Mouse (Mus musculus) midbrain, postnatal 0 days (tissue): ENCODE results near the gene Vamp5. TPM values are rescaled to one million over a fixed set of nuclear protein-coding genes. Genes with fewer than 3 reads are reported as not detected.

Source experiments
- ATAC-seq: fragments of 200-750 bp; cut with Nextera tagmentation; 2 replicates; pipeline ENCODE4 v1.8.0; 2017; ENCODE audit warnings: moderate number of reproducible peaks, mild to moderate bottlenecking, moderate TSS enrichment, moderate library complexity; ENCODE audit not compliant: low FRiP score
- DNase-seq: peaks from one replicate; pipeline ENCODE4 v3.0.0-alpha.2; 2015; ENCODE audit warnings: low spot score
- H3K27ac ChIP-seq: fragments of 300-500 bp; sonication (generic); 2 replicates; pipeline ENCODE4 v1.5.1; 2014; ENCODE audit warnings: low read depth, mild to moderate bottlenecking, low read length, mixed read lengths
- H3K27me3 ChIP-seq: fragments of 300-500 bp; sonication (generic); 2 replicates; pipeline ENCODE4 v1.6.1; 2014; ENCODE audit warnings: low read length, control low read depth, mixed read lengths; ENCODE audit not compliant: insufficient read depth
- H3K36me3 ChIP-seq: fragments of 300-500 bp; sonication (generic); 2 replicates; pipeline ENCODE4 v1.6.1; 2014; ENCODE audit warnings: low read length, control low read depth, mixed read lengths; ENCODE audit not compliant: insufficient read depth
- H3K4me1 ChIP-seq: fragments of 300-500 bp; sonication (generic); 2 replicates; pipeline ENCODE4 v1.6.1; 2014; ENCODE audit warnings: mild to moderate bottlenecking, control low read depth, antibody characterized with exemption, low read length, mixed read lengths; ENCODE audit not compliant: insufficient read depth
- H3K4me2 ChIP-seq: fragments of 300-500 bp; sonication (generic); 2 replicates; pipeline ENCODE4 v1.6.1; 2014; ENCODE audit warnings: low read depth, mild to moderate bottlenecking, low read length, mixed read lengths; ENCODE audit not compliant: poor library complexity, severe bottlenecking
- H3K4me3 ChIP-seq: fragments of 300-500 bp; sonication (generic); 2 replicates; pipeline ENCODE4 v1.5.1; 2014; ENCODE audit warnings: low read depth, mild to moderate bottlenecking, low read length, moderate library complexity
- H3K9ac ChIP-seq: fragments of 300-500 bp; sonication (generic); replicated peaks from 2 replicates; pipeline ENCODE4 v1.6.1; 2014; ENCODE audit warnings: mild to moderate bottlenecking, low read length, moderate library complexity, mixed read lengths; ENCODE audit not compliant: poor library complexity, severe bottlenecking
- H3K9me3 ChIP-seq: fragments of 300-500 bp; sonication (generic); 2 replicates; pipeline ENCODE4 v1.6.1; 2016; ENCODE audit warnings: low read length, control low read depth
- CTCF ChIP-seq: IDR thresholded peaks from 2 replicates; pipeline ENCODE4 v1.5.1; 2016; ENCODE audit warnings: antibody characterized with exemption, mild to moderate bottlenecking
- WGBS: fragments of 180-500 bp; shearing (Covaris S2); extraction: QIAGEN DNeasy Blood & Tissue Kit; methylation state at CpG from one replicate; pipeline ENCODE4 v1.1.7; 2014; 5-methylcytosine and 5-hydroxymethylcytosine counted together
- polyA plus RNA-seq: library from polyadenylated mRNA; unstranded; fragments of >200 nt; fragmentation: Nextera tagmentation; extraction: Ambion mirVana; gene quantifications from 2 replicates; pipeline ENCODE4 v1.2.1, GENCODE M21; 2015
- total RNA-seq: library from RNA; depleted of rRNA; stranded (reverse); fragments of >200 nt; gene quantifications from 2 replicates; pipeline ENCODE4 v1.2.3, GENCODE M21; 2014

Gene Vamp5
- total and polyA plus RNA-seq, 2 experiments from 2014 or later: 6.5 to 14.4 TPM

- no peak for ATAC-seq
- Histone ChIP-seq H3K36me3 (no peaks in the 10 kb centered on the region), H3K4me3 (no peak overlapping the region), H3K9ac (no peak overlapping the region), H3K4me2 (no peak overlapping the region), H3K27ac (no peak overlapping the region), H3K27me3 (no peaks in the 10 kb centered on the region; the same call in 1 of the 2 replicates), H3K9me3 (no peaks in the 10 kb centered on the region), H3K4me1 (0 out of 2 replicates have a peak, but pooled peaks cover 3% of the 10 kb centered on the region)
- 92% methylated on average over 5 of the region's 5 CpGs for WGBS
- no peak for TF ChIP-seq CTCF
- DNase-seq: no peak
These were observed 12.1 kb upstream of the Vamp5 start for GRCm38 (mm10) chr6:72392341-72392740.

GRCm38 (mm10) chr6:72390795-72391521 lies 10.7 kb upstream of the Vamp5 start:
- TF ChIP-seq CTCF: no peak
- 23% methylated on average over 10 of the region's 12 CpGs for WGBS
- DNase-seq: peak; percentile 17

GRCm38 (mm10) chr6:72389941-72390771 lies 9.9 kb upstream of the Vamp5 start, which contains the start of gene Vamp8:
Gene Vamp8, minus strand, starts transcription at chr6:72390703.
- 6% methylated on average over 32 of the region's 33 CpGs for whole genome bisulfite sequencing
- H3K27me3 ChIP-seq: no peaks in the 10 kb centered on the region; the same call in 1 of the 2 replicates
- DNase-seq (peak; percentile 14), ATAC-seq (0 out of 2 replicates have a peak, but pooled peaks have one; percentile 16)
- H3K4me3 ChIP-seq: peak within 1 kb of the TSS; percentile 27
- 0 out of 2 replicates have a peak within 1 kb of the TSS, but pooled peaks have one; percentile 13 for H3K27ac ChIP-seq
- 0 out of 2 replicates have a peak within 1 kb of the TSS, but pooled peaks have one; percentile 5 for H3K9ac ChIP-seq
- TF ChIP-seq CTCF: peak; percentile 7; the same call in 1 of the 2 replicates
- 0 out of 2 replicates have a peak, but pooled peaks cover 3% of the 10 kb centered on the region for H3K4me1 ChIP-seq
- no peaks in the 10 kb centered on the region for H3K36me3 ChIP-seq
- H3K4me2 ChIP-seq: peak within 1 kb of the TSS; percentile 45
- H3K9me3 ChIP-seq: no peaks in the 10 kb centered on the region

More at GRCm38 (mm10) chr6:72390795-72391521, 10.7 kb upstream of the Vamp5 start:
- peak overlapping the region; percentile 45; the same call in 1 of the 2 replicates for H3K4me2 ChIP-seq
- H3K4me1 ChIP-seq: 0 out of 2 replicates have a peak, but pooled peaks cover 3% of the 10 kb centered on the region
- no peaks in the 10 kb centered on the region; the same call in 1 of the 2 replicates for H3K27me3 ChIP-seq
- no peak overlapping the region for H3K9ac ChIP-seq
- H3K36me3 ChIP-seq: no peaks in the 10 kb centered on the region
- no peak for ATAC-seq
- peak overlapping the region; percentile 27; the same call in 1 of the 2 replicates for H3K4me3 ChIP-seq
- no peaks in the 10 kb centered on the region for H3K9me3 ChIP-seq
- 0 out of 2 replicates have a peak overlapping the region, but pooled peaks have one; percentile 13 for H3K27ac ChIP-seq

DNA sequence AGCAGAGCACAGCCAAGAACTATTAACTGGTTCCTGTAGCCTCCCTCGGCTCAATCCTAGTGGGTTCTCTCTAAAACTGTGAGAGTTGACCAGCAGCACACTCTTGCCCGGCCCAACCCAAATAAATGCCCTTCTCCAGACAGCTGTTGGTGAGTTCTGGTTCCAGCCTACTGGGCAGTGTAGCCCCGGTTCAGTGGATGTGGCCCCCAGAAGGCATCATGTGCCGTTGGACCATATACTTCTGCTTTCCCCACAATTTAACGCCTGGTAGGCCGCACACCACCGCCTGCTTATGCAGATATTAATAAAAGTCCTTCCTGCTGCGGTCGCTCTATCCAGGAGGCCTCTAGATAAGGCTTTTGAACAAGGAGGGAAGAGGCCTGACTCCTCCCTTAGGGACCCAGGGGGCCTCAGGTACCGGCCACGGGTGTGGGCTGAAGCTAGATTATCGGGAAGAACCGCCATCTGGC lies 9.2 kb upstream of the Vamp5 start:
- Histone ChIP-seq H3K4me2 (peak overlapping the region; percentile 45), H3K27ac (0 out of 2 replicates have a peak overlapping the region, but pooled peaks have one; percentile 13), H3K4me1 (0 out of 2 replicates have a peak, but pooled peaks cover 3% of the 10 kb centered on the region), H3K27me3 (no peaks in the 10 kb centered on the region; the same call in 1 of the 2 replicates), H3K4me3 (peak overlapping the region; percentile 27; the same call in 1 of the 2 replicates), H3K9ac (0 out of 2 replicates have a peak overlapping the region, but pooled peaks have one; percentile 5), H3K36me3 (no peaks in the 10 kb centered on the region), H3K9me3 (no peaks in the 10 kb centered on the region)
- no peak for DNase-seq
- 30% methylated on average over 13 of the region's 13 CpGs for WGBS
- TF ChIP-seq CTCF: no peak
- ATAC-seq: no peak

- no peak for ATAC-seq
- H3K27ac ChIP-seq: no peak overlapping the region
- 0 out of 2 replicates have a peak, but pooled peaks cover 3% of the 10 kb centered on the region for H3K4me1 ChIP-seq
- no peaks in the 10 kb centered on the region; the same call in 1 of the 2 replicates for H3K27me3 ChIP-seq
- TF ChIP-seq CTCF: no peak
- H3K9ac ChIP-seq: no peak overlapping the region
- no peak overlapping the region for H3K4me3 ChIP-seq
- H3K4me2 ChIP-seq: no peak overlapping the region
- no peaks in the 10 kb centered on the region for H3K9me3 ChIP-seq
- 90% methylated on average over 6 of the region's 6 CpGs for WGBS
- H3K36me3 ChIP-seq: no peaks in the 10 kb centered on the region
- no peak for DNase-seq
These were observed 8.6 kb upstream of the Vamp5 start for GRCm38 (mm10) chr6:72388791-72389329.
